Mouse (Mus musculus) hindbrain, embryonic 12.5 days (tissue): ENCODE measurements at regions not wholly inside any gene's neighbourhood (a gene's known extent, or its start where the extent isn't known, plus 50 kb on each side); places are given as distances from the start of the nearest gene placed in this dataset.

ENCODE experiments used
- ATAC-seq: fragments of 200-750 bp; cut with Nextera tagmentation; 2 replicates; pipeline ENCODE4 v1.8.0; 2017; ENCODE audit warnings: moderate TSS enrichment; ENCODE audit not compliant: low FRiP score
- H3K27ac ChIP-seq: fragments of 300-500 bp; sonication (generic); 2 replicates; pipeline ENCODE4 v1.5.1; 2016; ENCODE audit warnings: mild to moderate bottlenecking
- H3K27me3 ChIP-seq: fragments of 300-500 bp; sonication (generic); 2 replicates; pipeline ENCODE4 v1.6.1; 2016; ENCODE audit warnings: mild to moderate bottlenecking
- H3K36me3 ChIP-seq: fragments of 300-500 bp; sonication (generic); 2 replicates; pipeline ENCODE4 v1.6.1; 2016; ENCODE audit warnings: mild to moderate bottlenecking
- H3K4me1 ChIP-seq: fragments of 300-500 bp; sonication (generic); 2 replicates; pipeline ENCODE4 v1.6.1; 2016
- H3K4me2 ChIP-seq: fragments of 300-500 bp; sonication (generic); replicated peaks from 2 replicates; pipeline ENCODE4 v1.6.1; 2016; ENCODE audit warnings: mild to moderate bottlenecking
- H3K4me3 ChIP-seq: fragments of 300-500 bp; sonication (generic); 2 replicates; pipeline ENCODE4 v1.5.1; 2016; ENCODE audit warnings: mild to moderate bottlenecking
- H3K9ac ChIP-seq: fragments of 300-500 bp; sonication (generic); 2 replicates; pipeline ENCODE4 v1.6.1; 2016; ENCODE audit warnings: mild to moderate bottlenecking, moderate library complexity
- H3K9me3 ChIP-seq: fragments of 300-500 bp; sonication (generic); replicated peaks from 2 replicates; pipeline ENCODE4 v1.6.1; 2016; ENCODE audit warnings: mild to moderate bottlenecking
- WGBS: fragments of 180-500 bp; shearing (Covaris S2); methylation state at CpG from one replicate; pipeline ENCODE4 v1.1.7; 2016; 5-methylcytosine and 5-hydroxymethylcytosine counted together

DNA sequence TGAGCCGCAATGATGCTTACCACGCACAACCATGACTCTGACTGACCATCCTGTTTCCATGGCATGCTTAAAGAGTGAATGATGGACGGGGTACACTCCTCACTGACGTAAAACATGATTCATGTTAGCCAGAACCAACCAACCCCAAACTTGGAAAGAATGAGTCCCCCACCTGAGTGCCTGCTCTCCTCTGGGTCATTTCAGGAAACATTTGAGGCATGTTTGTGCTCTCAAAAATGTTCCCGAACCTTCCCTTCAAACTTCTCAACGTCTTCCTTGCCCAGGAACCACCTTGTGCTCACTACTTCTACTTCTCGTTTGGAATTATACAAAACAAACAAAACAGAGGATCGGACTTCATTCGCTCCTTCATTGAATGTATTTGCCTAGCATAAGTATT lies 95.7 kb downstream of the Tmco5 start:
- Histone ChIP-seq H3K9ac (no peak overlapping the region), H3K27me3 (peaks cover 4% of the 10 kb centered on the region), H3K4me1 (peaks cover 65% of the 10 kb centered on the region), H3K9me3 (no peaks in the 10 kb centered on the region), H3K36me3 (no peaks in the 10 kb centered on the region), H3K4me2 (no peak overlapping the region), H3K27ac (peak overlapping the region; percentile 97; the same call in 1 of the 2 replicates), H3K4me3 (no peak overlapping the region)
- no peak for ATAC-seq
- WGBS, result 60% methylated on average over 9 of the region's 9 CpGs

DNA sequence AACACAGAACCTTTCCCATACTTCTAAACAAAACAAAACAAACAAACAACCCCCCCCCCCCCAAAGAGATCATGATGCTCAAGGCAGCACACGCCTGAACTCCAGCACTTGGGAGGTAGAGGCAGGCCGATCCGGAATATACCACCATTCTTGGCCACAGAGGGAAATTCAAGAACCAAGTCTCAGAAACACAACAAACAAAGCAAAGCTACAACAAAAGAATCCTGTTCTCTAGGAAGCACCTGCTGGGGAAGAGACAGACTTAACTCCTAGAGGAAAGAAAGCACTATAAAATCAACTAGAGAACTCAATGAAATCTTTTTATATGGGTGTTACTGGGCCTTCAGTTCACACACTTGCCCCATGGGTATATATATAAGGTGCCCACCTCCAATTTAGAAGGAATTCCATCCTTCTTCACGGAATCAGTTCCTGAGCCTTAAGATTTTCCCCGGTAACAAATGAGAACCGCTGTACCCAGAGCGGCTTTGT lies 96.1 kb downstream of the Tmco5 start:
- Histone ChIP-seq H3K4me3 (peak overlapping the region; percentile 38), H3K4me1 (peaks cover 70% of the 10 kb centered on the region), H3K27ac (peak overlapping the region; percentile 97), H3K36me3 (no peaks in the 10 kb centered on the region), H3K9me3 (no peaks in the 10 kb centered on the region), H3K4me2 (peak overlapping the region; percentile 61), H3K27me3 (no peaks in the 10 kb centered on the region; the same call in 1 of the 2 replicates), H3K9ac (peak overlapping the region; percentile 68; the same call in 1 of the 2 replicates)
- WGBS, result 14% methylated on average over 7 of the region's 7 CpGs
- no peak for ATAC-seq

DNA sequence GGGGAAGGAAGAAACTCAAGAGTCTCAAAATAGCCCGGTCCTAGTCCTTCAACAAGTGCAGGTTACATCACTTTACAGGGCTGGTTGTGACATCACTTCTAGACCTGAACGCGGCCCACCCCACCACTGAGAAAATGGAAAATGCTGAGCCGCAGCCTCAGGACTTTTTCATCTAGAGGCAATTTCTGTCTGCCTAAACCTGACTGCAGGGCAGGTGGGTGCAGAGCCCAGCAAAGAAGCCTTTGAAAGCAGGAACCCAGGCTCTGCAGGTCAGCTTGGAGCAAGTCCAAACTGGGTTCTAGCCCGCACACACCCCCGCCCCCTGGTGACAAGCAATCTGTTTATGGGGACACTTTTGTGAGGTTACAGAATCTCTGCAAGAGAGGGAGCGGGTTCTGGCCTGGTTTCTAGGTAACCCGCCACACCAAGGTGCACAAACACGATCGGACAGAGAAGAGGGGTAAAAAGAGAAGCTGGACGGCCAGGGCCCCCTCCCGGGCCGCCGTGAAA lies 96.7 kb downstream of the Tmco5 start:
- Histone ChIP-seq H3K9me3 (no peaks in the 10 kb centered on the region), H3K4me1 (peaks cover 75% of the 10 kb centered on the region), H3K27me3 (no peaks in the 10 kb centered on the region; the same call in 1 of the 2 replicates), H3K36me3 (no peaks in the 10 kb centered on the region), H3K4me3 (peak overlapping the region; percentile 38), H3K27ac (peak overlapping the region; percentile 97), H3K9ac (peak overlapping the region; percentile 68), H3K4me2 (peak overlapping the region; percentile 61)
- WGBS, result under 1% methylated on average over 14 of the region's 14 CpGs
- peak; percentile 58 for ATAC-seq

DNA sequence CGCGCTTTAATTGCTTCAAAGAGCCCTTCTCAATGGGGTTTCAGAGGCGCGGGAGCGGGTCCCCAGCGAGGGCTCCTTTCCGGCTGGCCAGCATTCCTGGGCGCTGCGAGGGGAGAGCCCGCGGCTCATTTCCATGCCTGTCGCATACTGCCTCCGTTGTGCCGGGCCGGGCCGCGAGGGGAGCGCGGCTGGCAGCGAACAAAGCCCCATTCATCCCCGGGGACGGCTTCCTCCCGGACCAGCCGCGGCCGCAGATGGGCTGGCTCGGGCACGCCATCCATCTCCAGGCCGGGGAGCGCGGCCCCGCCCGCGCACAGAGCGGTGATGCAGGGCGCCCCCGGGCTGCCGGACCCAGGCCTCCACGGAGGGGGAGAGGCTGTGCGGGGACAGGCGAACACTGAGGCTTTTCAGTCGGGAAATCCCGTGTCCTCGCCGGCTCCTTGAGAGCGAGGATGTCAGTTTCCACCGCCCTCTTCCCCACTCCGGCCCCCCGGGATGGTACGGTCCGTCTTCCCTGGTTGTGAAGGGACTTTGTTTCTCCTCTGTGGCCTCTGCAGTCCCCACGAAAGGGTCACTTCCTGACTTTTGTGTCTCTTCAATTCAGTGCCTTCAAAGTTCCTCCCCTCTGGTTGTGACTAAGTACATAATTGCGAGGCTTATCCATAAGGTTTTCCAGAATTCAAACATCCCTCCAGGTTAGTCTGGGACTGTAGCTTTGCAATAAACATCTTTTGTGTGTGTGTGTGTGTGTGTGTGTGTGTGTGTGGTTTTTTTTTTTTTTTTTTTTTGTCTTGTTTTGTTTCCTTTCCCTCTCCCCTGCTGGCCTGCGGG lies 97.3 kb downstream of the Tmco5 start:
- Histone ChIP-seq H3K9ac (peak overlapping the region; percentile 68), H3K27ac (peak overlapping the region; percentile 97), H3K4me1 (peaks cover 82% of the 10 kb centered on the region), H3K4me2 (peak overlapping the region; percentile 61), H3K9me3 (no peaks in the 10 kb centered on the region), H3K27me3 (no peaks in the 10 kb centered on the region; the same call in 1 of the 2 replicates), H3K4me3 (peak overlapping the region; percentile 38), H3K36me3 (no peaks in the 10 kb centered on the region)
- ATAC-seq, result peak; percentile 96
- WGBS, result under 1% methylated on average over 51 of the region's 54 CpGs

DNA sequence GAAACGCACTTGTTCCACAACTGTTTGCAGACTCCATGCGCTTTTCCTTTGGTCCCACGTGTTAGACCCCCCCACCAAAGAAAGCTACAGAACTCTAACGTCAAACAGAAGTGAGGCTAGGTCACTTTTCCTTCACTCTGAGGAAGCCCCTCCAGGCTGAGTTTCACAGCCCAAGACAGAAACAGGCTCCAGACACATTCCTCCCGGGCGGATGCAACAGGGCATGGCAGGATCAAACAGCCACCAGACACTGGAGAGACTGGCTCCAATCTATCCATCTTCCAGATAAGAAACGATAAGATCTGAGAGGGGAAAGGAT lies 97.9 kb downstream of the Tmco5 start:
- Histone ChIP-seq H3K27me3 (no peaks in the 10 kb centered on the region; the same call in 1 of the 2 replicates), H3K27ac (peak overlapping the region; percentile 97), H3K4me3 (peak overlapping the region; percentile 38), H3K4me1 (peaks cover 82% of the 10 kb centered on the region), H3K9ac (0 out of 2 replicates have a peak overlapping the region, but pooled peaks have one; percentile 47), H3K4me2 (peak overlapping the region; percentile 61), H3K9me3 (no peaks in the 10 kb centered on the region), H3K36me3 (no peaks in the 10 kb centered on the region)
- ATAC-seq, result no peak
- WGBS, result under 1% methylated on average over 5 of the region's 7 CpGs

DNA sequence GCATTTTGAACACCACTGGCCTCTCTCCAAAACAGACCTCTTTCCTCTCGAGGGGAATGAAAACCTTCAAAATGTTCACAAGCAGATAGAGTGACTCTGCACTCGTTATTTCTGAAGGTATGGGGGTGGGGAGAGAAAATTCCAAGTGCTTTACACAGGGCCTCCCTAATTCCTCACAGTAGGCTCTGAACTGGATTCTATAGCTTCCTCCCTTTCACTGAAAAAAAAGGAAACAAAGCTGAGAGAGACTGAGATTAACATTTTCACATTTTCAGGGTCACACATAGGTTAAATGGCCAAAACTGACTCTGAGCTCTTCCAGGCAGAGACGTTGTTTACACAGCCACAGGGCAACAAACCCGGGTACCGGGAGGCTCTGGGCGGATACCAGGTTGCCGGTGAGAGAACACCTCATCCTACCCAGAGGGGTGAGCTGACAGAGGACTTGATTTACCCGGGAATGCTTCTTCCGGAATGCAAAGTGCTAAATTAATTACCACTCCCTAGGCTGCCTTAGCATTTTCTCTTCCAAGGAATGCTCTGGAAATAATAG lies 98.5 kb downstream of the Tmco5 start:
- Histone ChIP-seq H3K4me2 (peak overlapping the region; percentile 61), H3K9ac (peak overlapping the region; percentile 32; the same call in 1 of the 2 replicates), H3K4me3 (no peak overlapping the region), H3K36me3 (no peaks in the 10 kb centered on the region), H3K4me1 (peaks cover 76% of the 10 kb centered on the region), H3K9me3 (no peaks in the 10 kb centered on the region), H3K27ac (peak overlapping the region; percentile 97), H3K27me3 (no peaks in the 10 kb centered on the region; the same call in 1 of the 2 replicates)
- no peak for ATAC-seq
- 4% methylated on average over 9 of the region's 9 CpGs for WGBS

DNA sequence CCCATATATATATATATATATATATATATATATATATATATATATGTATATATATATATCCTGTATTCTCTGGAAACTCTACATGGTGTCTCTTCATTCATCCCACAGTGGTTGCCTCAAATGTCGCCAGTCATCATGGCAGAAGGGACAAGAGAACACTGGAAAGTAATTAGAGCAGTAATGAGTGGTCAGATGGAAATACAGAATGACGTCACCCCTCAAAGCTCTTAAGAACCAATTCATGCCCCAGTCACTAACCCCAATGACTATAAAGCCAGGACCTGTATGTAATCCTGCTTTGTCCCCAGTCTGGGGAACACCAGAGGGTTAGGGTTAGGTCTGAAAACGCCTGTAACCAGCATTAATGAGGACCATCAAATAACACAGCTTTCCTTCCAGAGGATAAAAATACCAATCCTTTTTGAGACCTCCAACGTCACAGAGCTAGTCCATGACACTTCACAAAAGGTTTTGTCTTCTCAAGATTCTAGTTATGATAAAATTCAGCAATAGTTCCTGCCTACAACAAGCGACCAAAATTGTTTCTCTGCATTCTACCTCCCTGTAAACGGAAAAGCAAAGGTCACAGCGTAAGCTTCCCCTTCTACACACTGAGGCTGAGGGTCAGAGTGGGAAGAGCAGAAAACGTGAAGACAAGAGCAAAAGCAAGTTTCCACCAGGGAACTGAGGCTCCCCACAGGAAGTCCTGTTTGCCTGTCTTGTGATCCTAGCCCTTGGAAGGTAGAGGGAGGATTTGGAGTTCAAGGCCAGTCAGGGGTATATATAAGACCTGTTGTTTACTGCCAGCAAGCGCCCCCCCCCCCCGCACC lies 99.5 kb downstream of the Tmco5 start:
- 40% methylated on average over 10 of the region's 10 CpGs for whole genome bisulfite sequencing
- Histone ChIP-seq H3K4me3 (no peak overlapping the region), H3K4me1 (peaks cover 66% of the 10 kb centered on the region), H3K27me3 (no peaks in the 10 kb centered on the region; the same call in 1 of the 2 replicates), H3K27ac (no peak overlapping the region), H3K4me2 (no peak overlapping the region), H3K9me3 (no peaks in the 10 kb centered on the region), H3K36me3 (no peaks in the 10 kb centered on the region), H3K9ac (no peak overlapping the region)
- ATAC-seq, result no peak

DNA sequence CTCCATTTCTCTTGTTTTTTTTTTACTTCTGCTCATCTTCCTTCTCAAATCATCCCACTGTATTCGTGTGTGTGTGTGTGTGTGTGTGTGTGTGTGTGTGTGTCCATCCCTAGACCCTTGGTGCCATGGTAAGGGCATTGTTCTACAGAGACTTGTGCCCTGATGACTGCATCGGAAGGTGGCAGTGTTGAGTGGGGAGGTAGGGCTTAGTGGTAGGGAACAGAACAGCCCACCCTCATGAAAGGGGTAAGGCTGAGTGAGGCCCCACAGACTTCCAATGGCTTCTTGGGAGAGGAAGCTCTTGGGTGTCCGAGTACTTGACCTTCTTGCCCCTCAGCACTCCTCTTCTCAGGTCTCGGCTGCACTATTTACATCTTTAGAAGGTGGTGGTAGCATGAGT lies 100.3 kb downstream of the Tmco5 start:
- H3K9ac ChIP-seq, result no peak overlapping the region
- WGBS, result 47% methylated on average over 4 of the region's 4 CpGs
- ATAC-seq, result no peak
- no peaks in the 10 kb centered on the region for H3K9me3 ChIP-seq
- no peak overlapping the region for H3K27ac ChIP-seq
- no peaks in the 10 kb centered on the region; the same call in 1 of the 2 replicates for H3K27me3 ChIP-seq
- H3K36me3 ChIP-seq, result no peaks in the 10 kb centered on the region
- no peak overlapping the region for H3K4me3 ChIP-seq
- H3K4me2 ChIP-seq, result no peak overlapping the region
- H3K4me1 ChIP-seq, result peaks cover 58% of the 10 kb centered on the region

DNA sequence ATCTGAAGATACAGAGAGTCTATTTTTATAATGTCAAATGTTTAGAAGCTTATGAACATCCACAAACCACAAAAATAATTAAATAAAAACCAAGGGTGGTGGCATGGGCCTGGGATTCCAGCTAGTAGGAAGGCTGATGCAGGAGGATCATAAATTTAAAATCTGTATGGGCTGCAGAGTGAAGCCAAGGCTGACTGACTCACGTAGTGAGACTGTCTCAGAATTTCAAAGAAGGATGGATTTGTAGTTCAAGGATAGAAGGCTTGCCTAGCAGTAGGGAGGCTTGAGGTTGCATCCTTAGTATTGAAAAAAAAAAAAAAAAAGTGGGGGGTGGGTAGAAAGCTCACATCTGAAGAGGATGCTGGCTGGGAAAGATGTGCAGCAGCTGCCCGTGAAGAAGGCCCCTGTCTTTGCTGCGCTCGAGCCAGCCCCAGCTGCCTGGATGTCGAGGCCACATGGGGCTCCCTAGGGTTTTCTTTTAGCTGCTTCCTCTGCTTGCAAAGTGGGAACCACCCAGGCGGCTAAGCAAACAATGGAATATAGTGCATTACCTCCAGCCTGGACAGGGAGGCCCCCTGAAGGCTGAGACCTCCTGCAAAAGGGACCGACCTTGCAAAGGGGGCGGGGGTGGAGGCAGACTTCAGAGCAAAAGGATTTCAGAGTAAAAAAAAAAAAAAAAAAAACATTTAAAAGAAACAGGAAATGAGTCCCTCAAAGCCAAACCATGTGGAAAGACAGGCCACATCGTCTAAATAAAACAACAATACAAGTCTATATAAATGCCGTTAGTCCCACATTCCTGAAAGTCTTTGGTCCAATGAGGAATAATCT lies 101.3 kb downstream of the Tmco5 start:
- Histone ChIP-seq H3K4me3 (no peak overlapping the region), H3K27me3 (no peaks in the 10 kb centered on the region), H3K4me2 (no peak overlapping the region), H3K4me1 (peaks cover 48% of the 10 kb centered on the region), H3K9ac (no peak overlapping the region), H3K27ac (peak overlapping the region; percentile 41), H3K36me3 (no peaks in the 10 kb centered on the region), H3K9me3 (no peaks in the 10 kb centered on the region)
- 2% methylated on average over 10 of the region's 10 CpGs for WGBS
- peak; percentile 5; the same call in 1 of the 2 replicates for ATAC-seq

DNA sequence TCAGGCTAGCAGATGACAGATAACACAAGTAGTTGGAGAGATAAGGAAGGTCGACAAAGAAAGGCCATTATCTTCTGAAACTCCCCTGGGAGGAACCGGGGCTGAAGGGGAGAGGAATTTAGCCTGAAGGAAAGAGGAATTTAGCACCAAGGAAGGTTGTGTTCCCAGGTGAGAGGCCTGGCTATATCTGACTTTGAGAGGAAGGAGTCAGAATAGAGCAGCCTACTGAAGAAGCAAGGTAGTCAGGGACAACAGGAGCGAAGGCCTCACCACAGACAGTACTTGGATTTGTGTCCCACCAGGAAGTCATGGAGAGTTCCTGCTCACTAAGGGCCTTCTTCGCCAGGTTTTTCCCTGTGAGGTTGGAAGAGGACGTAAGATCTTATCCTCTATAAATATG lies 102.2 kb downstream of the Tmco5 start:
- H3K9me3 ChIP-seq, result no peaks in the 10 kb centered on the region
- no peak for ATAC-seq
- no peaks in the 10 kb centered on the region for H3K27me3 ChIP-seq
- H3K27ac ChIP-seq, result peak overlapping the region; percentile 41
- no peaks in the 10 kb centered on the region for H3K36me3 ChIP-seq
- no peak overlapping the region for H3K4me2 ChIP-seq
- H3K4me1 ChIP-seq, result peaks cover 41% of the 10 kb centered on the region
- WGBS, result 40% methylated on average over 5 of the region's 5 CpGs
- no peak overlapping the region for H3K4me3 ChIP-seq
- H3K9ac ChIP-seq, result no peak overlapping the region

DNA sequence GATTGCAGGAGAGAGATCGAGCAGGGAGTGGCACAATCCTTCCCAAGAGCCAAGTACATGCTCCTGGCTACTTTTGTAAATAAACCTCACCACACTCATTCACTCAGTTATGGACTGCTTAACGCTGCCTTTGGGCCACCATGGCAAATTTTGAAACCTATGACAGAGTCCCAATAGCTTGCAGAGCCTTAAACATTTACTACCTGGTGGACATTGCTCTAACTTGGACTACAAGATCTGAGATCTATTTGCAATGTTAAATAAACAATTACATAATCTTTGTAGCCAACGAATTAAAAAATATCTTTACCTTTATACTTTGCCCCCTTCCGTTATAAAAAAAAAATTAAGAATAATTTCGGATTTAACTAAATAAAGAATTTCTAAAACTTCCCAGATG lies 104.9 kb downstream of the Tmco5 start:
- no peaks in the 10 kb centered on the region for H3K27me3 ChIP-seq
- WGBS, result 85% methylated on average over 5 of the region's 5 CpGs
- no peak overlapping the region for H3K4me2 ChIP-seq
- no peak overlapping the region for H3K4me3 ChIP-seq
- H3K9me3 ChIP-seq, result no peaks in the 10 kb centered on the region
- ATAC-seq, result no peak
- peaks cover 24% of the 10 kb centered on the region for H3K4me1 ChIP-seq
- no peaks in the 10 kb centered on the region for H3K36me3 ChIP-seq
- no peak overlapping the region for H3K9ac ChIP-seq
- H3K27ac ChIP-seq, result no peak overlapping the region
